Mouse (Mus musculus) megakaryocyte, embryonic 14.5 days (primary cell): Measurements from ENCODE around the gene Hao2. TPM values are rescaled to one million over a fixed set of nuclear protein-coding genes. Genes with fewer than 3 reads are reported as not detected.

Source experiments
- H3K27me3 ChIP-seq: replicated peaks from 2 replicates; pipeline ENCODE3; 2012; ENCODE audit warnings: inconsistent platforms
- H3K36me3 ChIP-seq: replicated peaks from 2 replicates; pipeline ENCODE3; 2012; ENCODE audit warnings: low read length, inconsistent platforms, mixed read lengths
- H3K4me1 ChIP-seq: 2 replicates; pipeline ENCODE4 v1.6.1; 2012; ENCODE audit warnings: inconsistent platforms
- H3K4me3 ChIP-seq: replicated peaks from 2 replicates; pipeline ENCODE3; 2012; ENCODE audit warnings: moderate library complexity, mild to moderate bottlenecking, inconsistent platforms
- H3K9me3 ChIP-seq: 2 replicates; pipeline ENCODE4 v1.6.1; 2012; ENCODE audit warnings: inconsistent platforms
- FLI1 ChIP-seq: IDR thresholded peaks from 2 replicates; pipeline ENCODE4 v1.6.1; 2012; ENCODE audit warnings: low read length, inconsistent platforms, mixed read lengths
- GATA1 ChIP-seq: IDR thresholded peaks from 3 replicates; pipeline ENCODE4 v1.6.1; 2012; ENCODE audit warnings: mixed read lengths, low read length, inconsistent platforms, borderline replicate concordance
- polyA plus RNA-seq: library from polyadenylated mRNA; stranded (reverse); fragments of >175 nt; gene quantifications from 2 replicates; pipeline ENCODE4 v1.2.3, GENCODE M21; 2012; ENCODE audit warnings: low replicate concordance; ENCODE audit not compliant: insufficient read depth

The Hao2 gene
- polyA plus RNA-seq, 1 experiment = not detected

- TF ChIP-seq GATA1 (no peak), FLI1 (no peak)
- no peaks in the 10 kb centered on the region for H3K36me3 ChIP-seq
- H3K4me1 ChIP-seq = no peaks in the 10 kb centered on the region
- H3K9me3 ChIP-seq = peaks cover 8% of the 10 kb centered on the region
- no peaks in the 10 kb centered on the region for H3K27me3 ChIP-seq
- no peak overlapping the region for H3K4me3 ChIP-seq
Measured at GRCm38 (mm10) chr3:98917260-98917659, 24.2 kb upstream of the Hao2 start.

DNA sequence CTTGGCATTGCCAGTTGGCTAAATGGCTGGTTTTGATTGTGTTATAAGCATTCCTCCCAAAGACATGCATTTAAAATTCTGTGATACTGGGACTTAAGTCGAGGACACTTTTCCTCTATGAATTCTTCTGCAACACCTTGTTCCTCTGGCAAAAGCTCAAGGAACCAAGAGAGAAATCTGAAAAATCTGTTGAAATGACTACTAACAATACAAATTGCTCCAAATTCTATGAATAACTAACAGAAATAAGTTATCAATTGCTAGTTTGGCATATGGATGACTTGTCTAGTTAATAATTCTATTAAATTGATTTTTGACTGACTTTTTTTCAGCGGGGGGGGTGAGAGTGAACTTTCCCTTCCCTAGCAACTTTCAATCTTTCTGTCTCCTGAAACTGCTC, 23.8 kb upstream of the Hao2 start:
- TF ChIP-seq FLI1 (no peak), GATA1 (no peak)
- Histone ChIP-seq H3K27me3 (no peaks in the 10 kb centered on the region), H3K4me1 (no peaks in the 10 kb centered on the region), H3K4me3 (no peak overlapping the region), H3K9me3 (peaks cover 8% of the 10 kb centered on the region), H3K36me3 (no peaks in the 10 kb centered on the region)

GRCm38 (mm10) chr3:98915659-98916058, 22.6 kb upstream of the Hao2 start:
- Histone ChIP-seq H3K9me3 (peaks cover 6% of the 10 kb centered on the region), H3K4me3 (no peak overlapping the region), H3K4me1 (no peaks in the 10 kb centered on the region), H3K27me3 (no peaks in the 10 kb centered on the region), H3K36me3 (no peaks in the 10 kb centered on the region)
- TF ChIP-seq FLI1 = no peak
- no peak for TF ChIP-seq GATA1

DNA sequence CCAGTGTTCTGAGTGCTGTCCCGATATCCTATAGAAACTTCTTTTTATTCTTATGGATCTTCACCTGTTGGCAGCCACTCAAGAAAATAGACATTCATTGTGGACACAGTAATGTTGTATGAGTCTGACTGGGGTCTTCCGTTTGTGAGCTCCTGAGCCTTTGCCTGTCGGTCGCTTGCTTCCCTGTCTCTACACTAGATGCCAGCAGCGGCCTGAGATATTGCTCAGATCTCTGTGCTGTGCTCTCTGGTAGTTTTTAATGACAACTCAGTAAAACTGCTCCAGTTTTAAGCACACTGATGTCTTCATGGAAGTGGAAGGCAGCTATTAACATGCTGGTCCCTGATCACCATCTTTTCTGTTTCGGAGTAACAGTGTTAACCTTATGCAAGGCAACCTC, 20.6 kb upstream of the Hao2 start:
- Histone ChIP-seq H3K4me1 (no peaks in the 10 kb centered on the region), H3K4me3 (no peak overlapping the region), H3K27me3 (no peaks in the 10 kb centered on the region), H3K9me3 (no peaks in the 10 kb centered on the region), H3K36me3 (no peaks in the 10 kb centered on the region)
- no peak for TF ChIP-seq GATA1
- TF ChIP-seq FLI1 = no peak

GRCm38 (mm10) chr3:98897606-98898005, 4.6 kb upstream of the Hao2 start:
- Histone ChIP-seq H3K4me3 (no peak overlapping the region), H3K4me1 (no peaks in the 10 kb centered on the region), H3K36me3 (no peaks in the 10 kb centered on the region), H3K27me3 (no peaks in the 10 kb centered on the region), H3K9me3 (no peaks in the 10 kb centered on the region)
- TF ChIP-seq FLI1 (no peak), GATA1 (no peak)

- H3K36me3 ChIP-seq = no peaks in the 10 kb centered on the region
- no peaks in the 10 kb centered on the region for H3K4me1 ChIP-seq
- TF ChIP-seq FLI1 (no peak), GATA1 (no peak)
- peak overlapping the region; percentile 74 for H3K4me3 ChIP-seq
- no peaks in the 10 kb centered on the region for H3K9me3 ChIP-seq
- no peaks in the 10 kb centered on the region for H3K27me3 ChIP-seq
Measured at GRCm38 (mm10) chr3:98895071-98895601, 2.1 kb upstream of the Hao2 start.

DNA sequence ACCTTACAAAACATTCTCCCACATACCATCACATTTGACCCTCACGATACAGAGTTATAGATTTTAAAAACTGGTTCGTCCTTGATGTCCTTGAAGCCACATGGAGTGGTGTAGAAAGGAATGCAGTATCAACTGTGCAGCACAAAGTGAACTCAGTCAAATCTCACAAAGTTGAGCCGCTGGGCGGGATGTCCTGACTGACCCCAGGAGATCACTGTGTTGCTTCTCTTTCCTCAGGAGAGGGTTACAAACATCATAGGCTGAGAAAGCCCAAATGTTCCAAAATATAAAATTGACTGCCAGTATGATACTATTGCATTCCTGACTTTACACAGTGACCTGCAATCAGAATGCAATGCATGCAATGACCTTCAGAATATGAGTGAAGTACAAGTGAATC, 2.6 kb downstream of the Hao2 start:
- no peak overlapping the region for H3K4me3 ChIP-seq
- TF ChIP-seq GATA1 (no peak), FLI1 (no peak)
- no peaks in the 10 kb centered on the region for H3K36me3 ChIP-seq

DNA sequence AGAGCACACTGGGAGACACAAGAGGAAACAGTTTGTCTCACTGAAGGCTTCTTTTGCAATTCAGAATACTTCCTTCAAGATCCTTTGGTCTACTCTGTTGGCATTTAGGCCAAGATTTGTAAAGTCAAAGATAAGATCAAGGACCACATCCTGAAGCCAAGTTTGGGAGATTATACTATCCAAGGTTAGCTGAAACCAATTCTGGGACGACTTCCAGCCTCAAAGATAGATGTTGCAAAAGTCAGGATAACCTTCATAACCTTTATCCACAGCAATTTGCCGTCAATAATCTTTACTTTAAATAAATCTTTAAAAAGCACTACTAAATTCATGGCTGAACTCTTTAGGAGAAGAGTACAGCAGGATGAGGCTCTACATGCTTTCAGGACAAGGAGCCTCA, 4.8 kb downstream of the Hao2 start:
- H3K4me3 ChIP-seq = no peak overlapping the region
- TF ChIP-seq GATA1 (no peak), FLI1 (no peak)
- no peaks in the 10 kb centered on the region for H3K4me1 ChIP-seq
- no peaks in the 10 kb centered on the region for H3K9me3 ChIP-seq
- no peaks in the 10 kb centered on the region for H3K27me3 ChIP-seq
- H3K36me3 ChIP-seq = no peaks in the 10 kb centered on the region

More for the DNA sequence above, 2.6 kb downstream of the Hao2 start:
- Histone ChIP-seq H3K27me3 (no peaks in the 10 kb centered on the region), H3K4me1 (no peaks in the 10 kb centered on the region), H3K9me3 (no peaks in the 10 kb centered on the region)

- no peaks in the 10 kb centered on the region for H3K36me3 ChIP-seq
- H3K4me1 ChIP-seq = no peaks in the 10 kb centered on the region
- H3K4me3 ChIP-seq = no peak overlapping the region
- H3K27me3 ChIP-seq = no peaks in the 10 kb centered on the region
- TF ChIP-seq FLI1 (no peak), GATA1 (no peak)
- 0 out of 2 replicates have a peak, but pooled peaks cover 6% of the 10 kb centered on the region for H3K9me3 ChIP-seq
Measured at GRCm38 (mm10) chr3:98880831-98881230, 12.2 kb downstream of the Hao2 start.

DNA sequence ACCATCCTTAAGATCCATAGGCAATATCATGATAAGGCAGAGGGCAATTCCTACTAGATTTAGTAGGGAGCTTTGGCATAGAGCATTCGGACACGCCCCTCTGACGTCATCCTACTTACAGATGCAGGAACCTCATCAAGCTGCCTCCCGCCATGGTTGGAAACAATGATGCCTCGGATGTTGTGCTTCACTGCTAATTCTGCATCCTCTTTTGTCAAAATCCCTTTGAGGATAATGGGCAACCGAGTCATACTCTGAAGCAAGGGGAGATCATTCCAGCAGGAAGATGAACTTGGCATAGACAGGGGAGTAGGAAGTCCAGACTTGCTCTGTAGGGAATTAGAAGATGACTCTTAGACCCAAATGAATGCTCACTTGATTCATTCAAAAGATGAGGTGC, 12.8 kb downstream of the Hao2 start:
- 0 out of 2 replicates have a peak, but pooled peaks cover 6% of the 10 kb centered on the region for H3K9me3 ChIP-seq
- TF ChIP-seq FLI1 (no peak), GATA1 (no peak)
- H3K27me3 ChIP-seq = no peaks in the 10 kb centered on the region
- H3K4me1 ChIP-seq = no peaks in the 10 kb centered on the region
- no peaks in the 10 kb centered on the region for H3K36me3 ChIP-seq
- no peak overlapping the region for H3K4me3 ChIP-seq

GRCm38 (mm10) chr3:98868219-98868618, 24.8 kb downstream of the Hao2 start:
- TF ChIP-seq GATA1 (no peak), FLI1 (no peak)
- Histone ChIP-seq H3K27me3 (no peaks in the 10 kb centered on the region), H3K36me3 (no peaks in the 10 kb centered on the region), H3K9me3 (no peaks in the 10 kb centered on the region), H3K4me3 (no peak overlapping the region), H3K4me1 (no peaks in the 10 kb centered on the region)
